Mouse (Mus musculus) heart, adult 2 months (tissue): Measurements from ENCODE around the gene H2afy.

Experiments used
- CTCF ChIP-seq: fragments of 200-600 bp; IDR thresholded peaks from 2 replicates; pipeline ENCODE4 v1.8.1; 2022; ENCODE audit warnings: antibody characterized with exemption, mild to moderate bottlenecking, moderate library complexity
- POLR2A ChIP-seq: fragments of 200-500 bp; IDR thresholded peaks from 2 replicates; pipeline ENCODE4 v1.6.1; 2011; ENCODE audit warnings: mild to moderate bottlenecking, low read depth, low read length, control low read depth; ENCODE audit not compliant: insufficient read depth

DNA sequence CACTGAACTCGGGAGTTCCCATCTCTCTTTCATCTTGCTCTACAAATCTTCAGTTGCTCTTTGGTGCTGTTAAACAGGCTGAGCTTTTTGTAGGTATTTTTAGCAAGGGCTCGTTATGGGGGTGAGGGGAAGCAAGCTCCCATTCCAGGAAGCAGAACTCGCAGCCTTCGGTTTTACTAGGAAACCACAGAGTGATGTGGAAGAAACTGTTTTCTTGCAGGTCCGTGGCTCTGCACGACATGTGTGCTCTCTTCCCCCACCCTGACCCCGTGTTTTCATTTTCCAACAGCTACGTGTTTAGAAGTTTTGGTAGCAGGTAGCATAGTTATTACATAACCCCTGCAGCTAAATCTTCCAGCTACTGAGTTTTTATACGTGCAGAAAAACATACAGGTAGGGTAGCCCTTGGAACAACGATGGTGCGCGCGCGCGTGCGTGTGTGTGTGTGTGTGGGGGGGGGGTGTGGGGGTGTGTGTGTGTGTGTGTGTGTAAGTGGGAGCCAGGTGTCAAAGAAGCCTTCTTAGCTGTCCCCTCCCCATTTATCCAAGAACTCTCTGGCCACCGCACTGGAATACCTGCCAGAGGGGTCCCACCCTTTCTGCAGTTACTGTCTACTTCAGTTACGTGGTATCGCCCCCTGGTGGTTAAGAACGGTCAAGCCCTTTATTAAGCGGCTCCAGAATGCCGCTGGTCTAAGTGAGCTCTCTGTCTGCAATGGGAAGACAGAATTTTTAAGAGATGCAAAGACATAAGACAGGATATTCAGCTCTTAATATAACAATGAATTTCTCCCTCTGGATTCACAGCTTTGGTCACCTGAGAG, 15.5 kb upstream of the H2afy start:
- TF ChIP-seq POLR2A (no peak), CTCF (peak; percentile 85)
